Mouse (Mus musculus): ENCODE data around the gene Map3k1. TPM values are rescaled to one million over a fixed set of nuclear protein-coding genes. Genes with fewer than 3 reads are reported as not detected.
A peak's percentile ranks its signal among the peaks of the same experiment; 100 is the strongest.

The Map3k1 gene
- total and polyA plus RNA-seq, 3 experiments, result 10.7 to 48.7 (median 13.4) TPM

- dilution Hi-C loops (cut with MboI; ENCODE audit: extremely low pct_ligation_motif_present, extremely low pct_unique_long_range_greater_than_20kb, low sequenced_read_pairs), result no loop called here
- H3K79me2 ChIP-seq (replicated peaks; ENCODE audit: control insufficient read depth, extremely low read depth, insufficient read depth, poor library complexity, severe bottlenecking), result no peaks in the 10 kb centered on the region
- peaks cover 4% of the 10 kb centered on the region for H3K9me3 ChIP-seq (replicated peaks; ENCODE audit: low read length)
- no peak for TF ChIP-seq ZNF384 (IDR thresholded peaks at IDR 0.05; ENCODE audit: low read depth, low read length)
- TF ChIP-seq BHLHE40 (IDR thresholded peaks at IDR 0.05; ENCODE audit: low read depth, low read length), result no peak
- no peak for TF ChIP-seq MAX (IDR thresholded peaks at IDR 0.05; ENCODE audit: low read length)
- no peak for TF ChIP-seq MEF2A (IDR thresholded peaks at IDR 0.05; ENCODE audit: borderline replicate concordance, low read depth, low read length)
- no peak for TF ChIP-seq POLR2A (IDR thresholded peaks at IDR 0.05; ENCODE audit: low read depth, low read length)
- TF ChIP-seq E2F4 (IDR thresholded peaks at IDR 0.05; ENCODE audit: insufficient replicate concordance, low read depth, low read length), result no peak
- TF ChIP-seq HCFC1 (IDR thresholded peaks at IDR 0.05; ENCODE audit: low read depth, low read length), result no peak
- TF ChIP-seq TCF12 (IDR thresholded peaks at IDR 0.05; ENCODE audit: low read depth, low read length), result no peak
- TF ChIP-seq JUN (IDR thresholded peaks at IDR 0.05; ENCODE audit: insufficient read depth, low read depth, low read length), result no peak
- no peak for TF ChIP-seq RCOR1 (conservative IDR thresholded peaks at IDR 0.05; ENCODE audit: low read depth, low read length)
- no peak for TF ChIP-seq MXI1 (IDR thresholded peaks at IDR 0.05; ENCODE audit: low read depth, low read length)
- no peak for TF ChIP-seq ELF1 (IDR thresholded peaks at IDR 0.05; ENCODE audit: low read depth, low read length)
- no peak for TF ChIP-seq KAT2A (IDR thresholded peaks at IDR 0.05; ENCODE audit: insufficient replicate concordance, low read length)
- TF ChIP-seq MYC (IDR thresholded peaks at IDR 0.05; ENCODE audit: low read depth, low read length), result no peak
- TF ChIP-seq MAFK (IDR thresholded peaks at IDR 0.05; ENCODE audit: insufficient replicate concordance, low read length), result no peak
- no peak for TF ChIP-seq ZKSCAN1 (IDR thresholded peaks at IDR 0.05; ENCODE audit: borderline replicate concordance, low read depth, low read length)
- no peak for TF ChIP-seq CTCF (conservative IDR thresholded peaks at IDR 0.05 in 1 of 2, IDR thresholded peaks at IDR 0.05 in 1 of 2; ENCODE audit: low read depth in 2 of 2, low read length in 2 of 2)
- TF ChIP-seq MAZ (IDR thresholded peaks at IDR 0.05; ENCODE audit: low read depth, low read length), result no peak
- in situ Hi-C loops (cut with MboI; ENCODE audit: low pct_ligation_motif_present, low pct_unique_long_range_greater_than_20kb, low sequenced_read_pairs), result no loop called here
- no peak overlapping the region for H3K4me3 ChIP-seq (replicated peaks in 1 of 3; ENCODE audit: low read depth in 2 of 3, low read length in 2 of 3, poor library complexity in 1 of 3)
- H3K36me3 ChIP-seq (replicated peaks in 1 of 2; ENCODE audit: control insufficient read depth in 1 of 2, insufficient read depth in 1 of 2, low read length in 1 of 2), result peaks cover 5 to 10% of the 10 kb centered on the region in 2 experiments
- H3K27me3 ChIP-seq (replicated peaks), result no peaks in the 10 kb centered on the region
- no peak overlapping the region for H3K9ac ChIP-seq (ENCODE audit: insufficient read depth, low read depth)
- no peak overlapping the region for H3K27ac ChIP-seq (ENCODE audit: insufficient read depth, low read depth)
- peaks cover 4 to 15% of the 10 kb centered on the region in 2 experiments; a peak in 3 of 4 replicates for H3K4me1 ChIP-seq (ENCODE audit: control insufficient read depth in 1 of 2, insufficient read depth in 2 of 2)
- no peak overlapping the region for H3K4me2 ChIP-seq (ENCODE audit: insufficient read depth, low read depth, poor library complexity, severe bottlenecking)
- DNase-seq (ENCODE audit: extremely low read depth), result peak; percentile 55
These were observed 20.7 kb upstream of the Map3k1 start for GRCm38 (mm10) chr13:111829473-111829872.

DNA sequence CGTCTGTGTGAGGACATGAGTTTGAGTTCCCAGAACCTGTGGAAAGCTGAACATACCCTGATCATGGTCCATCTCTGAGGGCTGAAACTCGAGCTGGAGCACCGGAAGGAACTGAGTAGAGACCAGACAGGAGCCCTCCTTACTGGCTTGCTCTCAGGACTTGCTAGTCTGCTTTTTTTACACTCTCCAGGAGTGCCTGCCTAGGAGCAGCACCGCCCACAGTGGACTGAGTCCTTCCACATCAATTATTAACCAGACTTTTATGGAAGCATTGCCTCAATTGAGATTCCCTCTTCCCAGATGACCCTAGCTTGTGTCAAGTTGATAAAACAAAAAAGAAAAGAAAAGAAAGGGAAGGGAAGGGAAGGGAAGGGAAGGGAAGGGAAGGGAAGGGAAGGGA is 18.7 kb upstream of the Map3k1 start:
- Histone ChIP-seq H3K79me2 (replicated peaks; ENCODE audit: control insufficient read depth, extremely low read depth, insufficient read depth, poor library complexity, severe bottlenecking) (no peaks in the 10 kb centered on the region), H3K36me3 (replicated peaks in 1 of 2; ENCODE audit: control insufficient read depth in 1 of 2, insufficient read depth in 1 of 2, low read length in 1 of 2) (peaks cover 5 to 13% of the 10 kb centered on the region in 2 experiments), H3K9ac (ENCODE audit: insufficient read depth, low read depth) (no peak overlapping the region), H3K27me3 (replicated peaks) (no peaks in the 10 kb centered on the region), H3K27ac (ENCODE audit: insufficient read depth, low read depth) (no peak overlapping the region), H3K4me3 (replicated peaks in 1 of 3; ENCODE audit: low read depth in 2 of 3, low read length in 2 of 3, poor library complexity in 1 of 3) (no peak overlapping the region), H3K9me3 (replicated peaks; ENCODE audit: low read length) (peaks cover 4% of the 10 kb centered on the region), H3K4me1 (ENCODE audit: control insufficient read depth in 1 of 2, insufficient read depth in 2 of 2) (peaks cover 4 to 34% of the 10 kb centered on the region in 2 experiments; a peak in 3 of 4 replicates), H3K4me2 (ENCODE audit: insufficient read depth, low read depth, poor library complexity, severe bottlenecking) (no peak overlapping the region)
- dilution Hi-C loops (cut with MboI; ENCODE audit: extremely low pct_ligation_motif_present, extremely low pct_unique_long_range_greater_than_20kb, low sequenced_read_pairs), result no loop called here
- TF ChIP-seq GABPA (IDR thresholded peaks at IDR 0.05; ENCODE audit: insufficient replicate concordance, low read depth, low read length) (no peak), CTCF (conservative IDR thresholded peaks at IDR 0.05 in 1 of 2, IDR thresholded peaks at IDR 0.05 in 1 of 2; ENCODE audit: low read depth in 2 of 2, low read length in 2 of 2) (no peak)
- in situ Hi-C loops (cut with MboI; ENCODE audit: low pct_ligation_motif_present, low pct_unique_long_range_greater_than_20kb, low sequenced_read_pairs), result no loop called here
- DNase-seq (ENCODE audit: extremely low read depth), result no peak
